Mouse (Mus musculus) CH12F3 (cell line): ENCODE data around the gene Calhm4.
"Not testable (repeated sequence)": the region's sequence is repeated elsewhere in the genome, so short reads cannot be mapped to it uniquely, and the experiment has no call there.

ENCODE experiments used
- in situ Hi-C: fragments of 300-500 bp; cut with MboI; formaldehyde crosslinking; loops from 2 replicates; pipeline ENCODE4 v1.14.3; 2020; ENCODE audit warnings: low sequenced_read_pairs

Gene Calhm4

DNA sequence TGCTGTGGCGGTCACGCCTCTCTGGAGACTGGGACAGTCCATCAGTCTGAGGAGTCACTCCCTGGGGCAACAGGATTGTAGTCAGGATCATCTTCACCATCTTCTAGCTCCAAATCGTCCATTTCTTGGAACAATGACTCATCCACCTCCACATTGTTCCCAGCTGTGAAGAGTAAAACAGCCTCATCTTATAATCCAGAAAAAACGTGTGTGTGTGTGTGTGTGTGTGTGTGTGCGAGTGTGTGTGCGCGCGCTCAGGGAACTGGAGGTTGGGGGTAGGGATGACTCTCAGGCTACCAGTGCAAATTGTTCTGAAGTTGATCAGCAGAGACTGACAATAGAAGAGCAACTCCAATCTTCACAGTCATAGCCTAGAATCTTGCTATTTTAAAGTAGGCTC lies 47.4 kb downstream of the Calhm4 start:
- in situ Hi-C loops = not testable (repeated sequence)
